Mouse (Mus musculus) embryo, embryonic 9.5 days (tissue): ENCODE measurements at regions not wholly inside any gene's neighbourhood (a gene's known extent, or its start where the extent isn't known, plus 50 kb on each side); places are given as distances from the start of the nearest gene placed in this dataset.
"Not testable (repeated sequence)": the region's sequence is repeated elsewhere in the genome, so short reads cannot be mapped to it uniquely, and the experiment has no call there.

Source experiments
- DNase-seq: peaks from one replicate; pipeline ENCODE4 v3.0.0-alpha.2; 2017; ENCODE audit errors: extremely low spot score

GRCm38 (mm10) chr16:65312947-65313346 lies 207.3 kb upstream of the Htr1f start:
- DNase-seq = no peak

DNA sequence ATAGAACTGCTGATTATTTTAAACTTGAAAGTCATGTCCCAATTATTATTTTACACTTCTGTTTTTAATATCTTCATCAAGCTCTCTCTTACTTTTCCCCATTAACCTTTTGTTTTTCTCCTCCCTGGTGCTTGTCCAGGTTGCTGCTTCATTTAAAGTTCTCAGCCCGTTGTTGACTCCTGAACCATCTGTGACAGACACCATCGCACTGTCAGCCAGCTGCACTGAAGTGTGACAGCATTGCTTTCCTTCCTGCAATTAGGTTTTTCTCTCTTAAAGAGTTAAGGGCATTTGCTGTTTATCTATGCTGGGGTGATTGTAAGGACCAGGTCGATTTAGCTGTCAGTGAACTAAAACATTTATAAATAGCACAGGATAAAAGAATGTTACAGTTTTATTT lies 205.3 kb upstream of the Pou1f1 start:
- no peak for DNase-seq

DNA sequence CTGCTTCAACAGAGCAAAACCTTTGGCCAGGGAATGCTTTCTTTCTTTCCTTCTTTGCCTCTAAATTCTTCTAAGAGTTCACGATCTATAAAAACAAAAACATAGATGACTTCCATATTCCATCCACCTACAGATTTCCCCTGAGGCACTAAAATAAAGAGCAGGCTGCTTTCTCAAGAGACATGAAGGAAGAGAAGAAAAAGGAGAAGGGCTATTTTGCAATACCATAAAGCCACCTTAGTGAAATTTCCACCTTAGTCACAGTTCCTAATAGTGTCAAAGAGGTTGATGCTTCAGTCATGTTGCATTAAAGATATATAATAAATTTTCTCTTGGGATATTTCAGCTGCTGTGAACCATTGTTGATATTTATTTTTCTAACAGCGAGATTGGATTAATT lies 187.9 kb upstream of the Pou1f1 start:
- DNase-seq = no peak

DNA sequence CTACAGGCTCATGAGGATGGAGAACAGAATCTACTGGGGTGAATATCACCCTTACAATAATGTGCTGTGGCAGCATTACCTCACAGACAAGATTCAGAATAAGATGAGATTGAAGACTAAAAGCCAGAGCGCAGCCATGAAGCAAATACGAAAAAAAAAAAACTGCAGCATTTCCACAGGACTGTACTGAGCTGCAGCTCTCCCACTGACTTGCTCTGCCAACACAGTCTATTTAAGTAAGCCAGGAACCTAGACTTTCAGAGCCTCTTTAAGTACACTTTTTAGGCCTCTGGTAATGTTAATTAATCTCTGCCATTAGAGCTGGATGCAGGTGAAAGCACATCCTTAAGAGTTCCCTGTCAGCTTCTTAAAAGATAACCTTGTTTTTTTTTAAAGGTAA lies 181.1 kb upstream of the Pou1f1 start:
- no peak for DNase-seq

DNA sequence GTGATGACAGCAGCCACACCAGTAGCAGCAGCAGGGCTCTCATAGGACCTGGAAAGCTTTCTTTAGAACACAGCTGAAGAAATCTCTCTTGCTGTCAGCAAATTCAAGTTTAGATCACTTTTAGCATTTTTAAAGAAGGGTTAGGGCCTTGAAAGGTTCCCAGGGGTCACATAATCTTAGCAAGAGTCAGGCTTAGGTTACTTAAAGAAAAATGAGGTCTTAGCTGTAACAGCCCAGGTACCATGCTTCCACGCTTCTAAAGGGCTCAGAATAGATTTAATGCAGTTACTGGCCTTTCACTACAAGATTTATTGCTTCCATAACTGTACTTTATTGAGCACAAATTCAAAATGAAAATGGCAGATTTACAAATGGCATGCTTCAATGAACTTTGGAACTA lies 160.4 kb upstream of the Pou1f1 start:
- DNase-seq = no peak

GRCm38 (mm10) chr16:65369271-65369670 lies 151.0 kb upstream of the Pou1f1 start:
- no peak for DNase-seq

DNA sequence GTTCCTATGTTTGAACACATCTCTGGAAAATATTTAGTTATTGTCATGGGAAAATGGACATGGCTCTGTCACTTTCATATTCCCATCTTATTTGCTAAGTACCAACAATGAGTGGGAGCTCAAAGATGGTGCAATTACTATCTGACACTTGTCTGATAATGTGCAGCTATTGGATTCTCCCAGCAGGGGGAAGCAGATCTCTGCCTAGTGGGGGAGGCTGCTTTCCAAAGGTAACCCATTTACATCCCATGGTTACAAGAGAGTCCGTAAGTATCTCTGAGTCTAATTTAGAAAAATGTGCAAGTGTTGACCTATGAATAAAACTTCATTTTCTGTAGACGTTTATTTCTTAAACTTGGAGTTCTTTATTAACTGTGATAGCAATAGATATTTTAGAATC lies 149.4 kb upstream of the Pou1f1 start:
- peak; percentile 20 for DNase-seq

DNA sequence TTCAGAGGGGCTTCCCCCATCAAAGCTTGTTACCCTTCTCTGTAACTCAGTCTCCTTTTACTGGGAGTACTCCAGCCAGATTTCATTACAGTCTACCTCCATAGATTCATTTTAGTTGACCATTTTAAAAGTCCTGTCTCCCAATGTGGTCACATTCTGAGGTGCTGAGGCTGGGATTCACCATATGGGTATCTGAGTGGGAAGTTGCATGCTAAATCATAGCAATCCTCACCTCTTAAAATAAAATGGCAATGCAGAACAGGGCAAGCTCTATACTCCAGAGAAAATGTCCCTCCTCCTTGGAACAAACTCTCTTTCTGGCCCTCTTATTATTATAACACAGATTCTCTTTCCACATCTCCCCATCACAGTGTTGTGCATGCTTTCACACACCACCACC lies 143.8 kb upstream of the Pou1f1 start:
- no peak for DNase-seq

GRCm38 (mm10) chr16:65378276-65378675 lies 142.0 kb upstream of the Pou1f1 start:
- DNase-seq = no peak

DNA sequence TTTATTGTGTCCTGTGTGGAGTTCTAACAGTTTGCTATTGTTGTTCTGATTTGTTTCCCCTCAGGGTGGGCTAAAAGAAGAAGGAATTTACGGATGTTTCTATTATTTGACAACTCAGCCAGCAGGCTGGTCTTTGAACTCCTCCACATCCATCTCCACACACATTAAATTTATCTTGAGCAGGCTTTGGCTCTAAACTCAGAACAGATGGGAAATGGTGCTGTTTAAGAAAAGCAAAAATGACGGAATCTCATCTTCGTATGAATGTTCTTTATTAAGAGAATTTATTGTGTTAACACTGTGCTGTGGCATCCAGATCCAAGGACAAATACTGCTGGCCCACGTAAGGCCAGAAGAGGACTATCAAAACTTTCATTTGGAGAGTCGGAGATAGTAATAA lies 140.4 kb upstream of the Pou1f1 start:
- no peak for DNase-seq

DNA sequence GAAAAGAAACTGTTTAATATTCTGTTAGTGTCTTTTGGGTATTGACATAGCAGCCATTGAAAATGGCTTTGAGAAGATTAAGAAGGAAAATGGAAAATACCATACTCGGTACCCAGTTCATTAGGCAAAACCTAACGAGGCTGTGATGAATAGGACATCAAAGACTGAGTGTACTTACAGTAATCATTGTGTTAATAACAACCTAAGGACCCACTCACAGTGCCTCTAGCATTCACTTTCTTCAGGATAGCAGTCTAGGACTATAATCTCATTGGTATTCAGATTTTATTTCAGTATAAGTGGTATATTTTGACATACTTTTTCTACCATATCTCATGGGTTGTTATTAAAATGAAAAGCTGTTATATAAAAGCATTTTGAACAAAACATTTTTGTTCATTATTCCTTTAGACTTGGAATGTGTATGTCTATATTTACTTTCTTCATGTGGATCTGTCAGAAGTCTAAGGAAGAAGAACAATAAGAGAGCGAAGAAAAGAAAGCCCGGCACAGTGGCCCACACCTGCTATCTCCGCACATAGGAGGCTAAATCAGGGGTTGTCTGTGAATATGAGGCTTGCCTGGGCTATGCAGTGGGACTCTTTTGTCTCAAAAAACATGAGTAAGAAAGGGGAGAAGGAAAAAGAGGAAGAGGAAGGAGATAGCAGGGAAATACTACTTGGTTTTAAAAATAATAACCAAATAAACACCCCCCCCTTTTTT lies 116.2 kb upstream of the Pou1f1 start:
- DNase-seq = no peak

DNA sequence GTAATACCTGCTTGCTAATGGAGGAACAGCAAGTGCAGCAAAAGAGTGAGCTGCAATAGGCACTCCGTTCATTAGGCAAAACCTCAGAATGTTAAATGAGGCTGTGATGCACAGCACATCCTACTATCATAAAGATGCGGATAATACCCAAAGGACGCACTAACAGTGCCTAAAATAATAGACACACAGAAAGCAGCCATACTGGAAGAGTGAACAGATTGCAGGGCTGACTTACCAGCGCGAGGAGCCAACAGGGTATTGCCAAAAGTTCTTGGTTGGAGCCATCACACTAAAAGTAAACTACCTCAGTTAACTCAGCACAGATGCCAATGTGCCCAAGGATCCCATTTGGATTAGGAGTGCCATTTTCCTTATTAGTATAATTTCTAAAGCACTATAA lies 115.5 kb upstream of the Pou1f1 start:
- DNase-seq = no peak

DNA sequence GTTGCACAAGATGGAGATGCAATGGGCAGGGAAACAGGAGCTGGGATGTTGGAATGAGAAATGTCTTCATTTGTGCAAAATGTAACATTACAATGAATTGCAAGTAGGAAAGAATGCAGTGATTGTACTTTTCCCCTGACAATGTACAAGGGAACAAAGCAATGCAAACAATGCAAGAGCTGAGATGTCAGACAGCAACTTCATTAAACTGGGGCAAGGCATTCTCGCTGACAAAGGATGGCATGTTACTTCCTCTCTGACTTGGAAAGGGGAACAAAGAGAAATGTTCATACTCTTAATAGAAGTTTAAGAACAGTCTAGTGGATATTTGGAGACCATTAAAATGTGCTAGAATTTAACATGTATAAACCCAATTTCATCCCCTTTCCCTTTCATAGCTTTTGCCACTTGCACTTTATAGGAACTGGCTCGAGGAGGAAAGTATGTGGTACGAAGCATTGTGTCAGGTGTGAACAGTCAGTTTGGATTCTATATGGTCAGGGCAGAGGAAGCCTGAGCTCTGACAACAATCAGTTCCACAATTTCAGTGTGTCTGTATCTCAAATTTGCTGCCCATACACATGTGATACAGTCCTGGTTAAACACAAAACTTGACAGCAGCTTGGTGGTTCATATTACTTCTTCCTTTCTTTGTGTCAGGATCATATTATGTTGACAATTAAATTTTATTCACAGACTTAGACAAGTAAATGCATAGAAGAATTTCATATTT lies 114.3 kb upstream of the Pou1f1 start:
- DNase-seq = no peak

DNA sequence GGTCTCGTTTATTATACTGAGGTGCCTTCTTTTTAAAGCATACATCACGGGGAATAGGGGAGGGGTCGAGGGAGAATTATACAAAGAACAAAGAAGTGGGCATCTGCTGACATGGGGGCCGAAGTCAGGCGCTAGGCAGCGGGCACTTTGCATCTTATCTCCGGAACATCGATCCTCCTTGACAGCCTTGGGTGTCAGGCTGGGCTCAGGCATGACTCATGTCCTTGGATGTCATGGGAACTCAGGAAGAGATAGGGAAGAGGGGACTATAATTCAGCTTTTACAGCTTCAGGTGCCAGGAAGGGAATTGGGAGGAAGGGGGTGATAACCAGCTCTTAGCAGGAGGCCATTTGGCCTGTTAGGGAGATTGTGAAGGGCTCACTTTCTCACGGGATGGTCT lies 88.3 kb upstream of the Pou1f1 start:
- DNase-seq = not testable (repeated sequence)

GRCm38 (mm10) chr16:65436076-65436475 lies 84.2 kb upstream of the Pou1f1 start:
- no peak for DNase-seq

DNA sequence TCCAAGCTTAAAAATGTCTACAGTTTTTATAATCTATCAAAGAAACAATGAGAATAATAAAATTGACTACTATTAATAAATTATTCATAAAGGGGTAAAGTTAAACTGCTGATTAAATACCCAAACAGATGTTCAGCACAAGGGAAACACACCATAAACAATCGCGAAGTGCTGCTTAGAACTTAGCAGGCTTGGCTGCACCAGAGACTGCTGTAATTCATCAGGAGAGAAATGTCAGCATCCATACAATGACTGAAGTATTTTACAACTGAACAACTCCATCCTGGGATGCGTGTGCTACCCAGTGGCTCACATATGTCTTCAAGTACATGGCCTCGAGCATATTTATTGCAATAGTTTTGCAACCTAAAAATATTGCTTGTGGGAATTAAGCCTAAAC lies 78.4 kb upstream of the Pou1f1 start:
- no peak for DNase-seq

- no peak for DNase-seq
These were observed 71.5 kb upstream of the Pou1f1 start for GRCm38 (mm10) chr16:65448810-65449209.

DNA sequence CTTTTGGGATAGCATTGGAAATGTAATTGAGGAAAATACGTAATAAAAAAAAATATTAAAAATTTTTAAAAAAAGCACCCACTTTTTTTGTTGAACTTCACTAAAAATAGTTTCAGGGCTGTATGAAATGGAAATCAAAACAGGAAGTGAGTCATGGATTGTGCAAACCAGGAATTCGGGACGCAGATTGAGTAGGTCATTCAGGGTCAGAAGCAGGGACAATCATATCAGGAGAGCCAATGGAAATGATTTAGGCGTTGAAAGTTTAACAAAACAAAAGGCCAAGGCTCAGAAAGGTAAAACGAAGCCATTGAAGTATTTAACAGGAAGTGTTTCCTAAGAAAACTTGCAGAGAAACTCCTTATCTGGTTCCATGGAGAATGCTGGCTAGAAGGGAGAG lies 69.6 kb upstream of the Pou1f1 start:
- DNase-seq = no peak

DNA sequence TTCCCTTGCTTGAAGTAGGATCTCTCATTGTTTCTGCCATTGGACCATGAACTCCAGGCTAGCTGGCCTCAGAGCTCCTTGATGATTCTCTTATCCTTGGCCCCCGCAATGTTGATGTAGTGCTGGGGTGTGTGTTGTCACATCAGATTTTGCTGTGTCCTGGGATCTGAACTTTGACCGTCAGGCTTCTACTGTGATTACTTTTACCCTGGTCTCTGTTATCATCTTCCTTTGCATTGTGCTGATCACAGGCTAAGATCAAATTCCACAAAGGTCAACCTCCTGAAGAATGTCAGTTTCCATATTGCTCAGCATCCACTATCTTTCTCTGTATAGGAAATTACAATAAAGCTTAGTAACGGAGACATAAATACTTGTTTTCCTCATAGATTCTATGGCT lies 68.4 kb upstream of the Pou1f1 start:
- no peak for DNase-seq

DNA sequence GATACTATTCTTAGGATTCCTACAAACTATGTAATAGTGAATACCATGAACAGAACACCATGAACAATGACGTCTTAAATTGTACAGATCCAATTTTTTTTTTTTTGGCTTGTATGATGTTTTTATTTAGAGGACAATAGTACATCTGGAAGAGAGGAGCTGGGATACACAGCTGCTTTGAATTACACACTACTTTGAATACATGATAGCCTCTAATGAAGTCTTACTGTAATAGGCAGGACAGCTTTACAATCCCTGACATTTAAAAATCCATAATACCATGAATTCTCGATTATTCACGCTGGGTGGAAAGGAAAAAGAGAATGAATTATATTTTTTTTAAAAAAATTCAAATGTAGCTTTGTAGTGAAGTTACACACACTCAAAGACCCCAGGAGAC lies 63.4 kb upstream of the Pou1f1 start:
- DNase-seq = not testable (repeated sequence)

DNA sequence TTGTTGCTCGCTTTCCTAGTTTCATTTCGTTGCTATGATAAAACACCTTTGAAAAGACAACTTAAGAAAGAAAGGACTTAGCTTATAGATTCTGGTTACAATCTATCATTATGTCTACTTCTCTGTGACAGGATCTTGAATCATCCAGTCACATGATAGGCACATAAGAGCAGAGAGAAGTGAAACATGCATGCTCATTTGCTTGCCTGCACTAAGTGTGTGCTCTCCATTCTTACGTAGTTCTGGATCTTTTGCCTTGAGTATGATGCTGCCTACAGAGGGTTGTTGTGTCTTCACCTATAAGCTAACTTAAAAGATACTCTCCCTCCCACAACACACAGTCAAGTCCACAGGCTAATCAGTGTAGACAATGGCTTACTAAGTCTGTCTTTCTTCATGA lies 62.1 kb upstream of the Pou1f1 start:
- DNase-seq = no peak

- no peak for DNase-seq
These were observed 50.6 kb upstream of the Pou1f1 start for GRCm38 (mm10) chr16:65469681-65470080.
